Mouse (Mus musculus) cerebellum, adult 9-11 months (tissue): ENCODE results near the gene Gm13691.
"Not testable (repeated sequence)": the region's sequence is repeated elsewhere in the genome, so short reads cannot be mapped to it uniquely, and the experiment has no call there.

Experiments
- DNase-seq: peaks from one replicate; pipeline ENCODE4 v3.0.0; 2022

The Gm13691 gene

DNA sequence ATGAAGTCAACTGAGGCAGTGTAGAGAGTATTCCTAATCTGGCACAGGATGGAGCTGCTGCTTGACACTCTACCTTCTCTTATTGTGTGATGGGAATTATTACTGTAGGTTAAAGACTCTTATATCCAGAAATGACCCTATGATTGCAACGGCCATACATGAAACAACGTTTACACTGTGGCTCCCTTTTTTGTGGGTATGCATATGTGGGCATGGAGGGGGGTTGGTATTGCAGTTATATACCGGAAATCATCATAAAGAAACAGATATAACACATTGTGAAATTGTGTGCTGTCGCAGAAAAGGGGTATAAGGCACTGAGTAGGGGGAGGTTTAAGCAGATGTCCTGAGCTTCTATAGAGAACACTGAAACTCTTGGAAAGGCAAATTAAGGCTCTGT, 45.6 kb downstream of the Gm13691 start:
- DNase-seq: no peak

DNA sequence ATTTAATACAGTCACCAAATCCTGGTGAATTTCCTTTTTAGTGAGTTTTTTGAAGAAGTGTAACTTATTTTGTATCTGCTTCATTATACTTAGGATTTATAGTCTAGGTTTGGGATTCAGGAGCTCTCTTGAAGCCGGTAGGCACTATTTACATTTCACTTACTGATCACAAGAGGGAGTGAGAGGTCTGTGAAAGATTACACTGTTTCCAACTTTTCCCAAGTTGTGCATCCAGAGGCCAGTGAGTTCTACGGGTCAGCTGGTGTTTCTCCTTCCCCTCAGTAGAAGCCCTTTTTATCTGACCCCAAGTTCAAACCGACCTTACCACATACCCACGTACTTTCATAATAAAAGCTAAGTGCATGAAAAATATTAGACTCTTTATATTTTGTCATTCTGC, 47.0 kb downstream of the Gm13691 start:
- DNase-seq: no peak

DNA sequence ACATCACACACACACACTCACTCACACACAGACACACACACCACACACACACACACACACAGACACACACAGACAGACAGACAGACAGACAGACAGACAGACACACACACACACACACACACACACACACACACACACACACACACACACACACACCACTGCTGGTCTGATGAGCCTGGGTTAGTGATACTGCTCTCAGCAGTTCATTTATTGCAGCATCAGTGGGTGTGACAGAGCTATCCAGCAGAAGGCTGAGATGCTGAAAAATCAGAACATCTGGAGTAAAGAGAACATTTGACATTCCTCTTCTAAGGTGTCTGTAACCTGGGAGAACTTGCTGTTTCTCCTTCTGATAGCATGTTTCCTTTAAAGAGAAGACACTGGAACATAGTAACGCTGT, 47.6 kb downstream of the Gm13691 start:
- DNase-seq: not testable (repeated sequence)

DNA sequence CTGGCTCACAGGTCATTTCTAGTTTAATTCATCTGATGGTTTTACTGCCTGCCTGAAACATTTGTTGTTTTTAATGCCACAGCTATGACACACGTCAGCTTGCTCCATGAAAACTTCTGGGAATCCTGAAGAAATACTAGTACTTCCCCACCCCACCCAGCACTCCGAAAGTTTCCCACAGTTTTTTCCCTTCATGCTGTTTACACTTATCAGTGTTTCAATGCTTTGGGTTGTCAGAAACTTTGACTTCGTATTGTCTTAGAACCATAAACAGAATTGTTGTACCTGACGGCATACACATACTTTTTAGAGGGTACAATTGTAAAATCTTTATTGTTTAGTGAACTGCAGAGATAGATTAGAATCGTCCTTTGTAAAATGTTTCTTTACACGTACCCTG, 48.9 kb downstream of the Gm13691 start:
- no peak for DNase-seq
